Mouse (Mus musculus): ENCODE measurements at regions not wholly inside any gene's neighbourhood (a gene's known extent, or its start where the extent isn't known, plus 50 kb on each side); places are given as distances from the start of the nearest gene placed in this dataset.

DNA sequence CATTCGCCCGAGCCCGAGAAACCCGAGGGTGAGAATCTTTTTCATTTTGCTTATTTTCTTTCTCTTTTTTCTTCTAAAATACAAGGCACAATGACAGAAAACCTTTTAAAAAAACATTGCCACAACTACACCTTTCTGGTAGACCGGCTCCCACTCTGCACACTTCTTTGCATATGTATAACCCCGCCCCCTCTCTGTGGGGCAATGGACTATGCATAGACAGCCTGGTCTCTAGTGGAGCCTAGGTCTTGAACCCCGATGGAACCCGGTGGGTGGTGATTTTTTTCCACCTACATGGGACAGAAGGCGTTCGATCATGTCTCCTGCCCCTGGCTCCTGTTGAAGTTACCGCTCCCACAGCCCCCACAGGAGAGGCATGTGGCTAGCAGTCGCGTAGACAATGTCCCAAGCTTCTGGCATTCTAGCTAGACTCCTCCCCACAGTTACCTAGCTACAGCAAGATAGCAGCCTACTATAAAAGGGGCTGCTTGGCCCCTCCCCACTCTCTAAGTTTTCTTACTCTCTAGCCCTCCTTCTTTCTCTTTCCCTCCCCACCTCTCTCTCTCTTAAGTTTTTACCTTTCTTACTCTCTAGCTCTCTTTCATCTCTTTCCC lies 183.6 kb downstream of the 9530068E07Rik start:
- TF ChIP-seq POLR2A (IDR thresholded peaks at IDR 0.05; ENCODE audit: insufficient read depth, low read length): no peak
- TF ChIP-seq CTCF (IDR thresholded peaks at IDR 0.05; ENCODE audit: low read depth, low read length): no peak
